Mouse (Mus musculus): Measurements from ENCODE around the gene Exosc10. TPM values are rescaled to one million over a fixed set of nuclear protein-coding genes. Genes with fewer than 3 reads are reported as not detected.

The Exosc10 gene
- polyA plus RNA-seq, 1 experiment = 69.1 TPM

DNA sequence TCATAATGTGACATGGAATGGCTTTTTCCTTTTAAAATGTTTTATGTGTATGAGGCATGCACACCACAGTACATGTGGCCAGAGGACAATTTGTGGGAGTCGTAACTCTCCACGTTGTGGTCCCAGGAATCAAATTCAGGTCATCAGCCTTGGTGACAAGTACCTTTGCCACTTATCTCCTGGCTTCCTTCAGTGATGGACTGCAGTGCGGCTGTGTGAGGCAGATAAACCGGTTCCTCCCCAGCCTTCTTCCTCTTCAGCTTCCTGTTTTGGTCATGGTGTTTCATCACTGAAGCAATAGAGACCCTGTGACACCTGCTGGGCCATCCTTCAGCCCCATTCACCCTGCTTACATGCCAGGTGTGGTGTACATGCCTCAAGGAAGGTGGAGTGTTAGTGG lies 25.0 kb downstream of the Exosc10 start:
- H3K36me3 ChIP-seq (ENCODE audit: control insufficient read depth, insufficient read depth, low read length) = peaks cover 42% of the 10 kb centered on the region
- WGBS = 15% methylated on average over 4 of the region's 4 CpGs
- no peak overlapping the region for H3K27ac ChIP-seq (ENCODE audit: control insufficient read depth, insufficient read depth, low read length)
- DNase-seq = no peak
- TF ChIP-seq CTCF (IDR thresholded peaks at IDR 0.05; ENCODE audit: borderline replicate concordance, control insufficient read depth, extremely low read depth, insufficient read depth, low read length, poor library complexity) = no peak
- no peak for TF ChIP-seq POLR2A (IDR thresholded peaks at IDR 0.05; ENCODE audit: control insufficient read depth, extremely low read depth, insufficient read depth, low read length, poor library complexity)
- no peaks in the 10 kb centered on the region for H3K4me1 ChIP-seq (replicated peaks; ENCODE audit: control insufficient read depth, insufficient read depth, low read length)
- no peaks in the 10 kb centered on the region for H3K27me3 ChIP-seq (ENCODE audit: control insufficient read depth, insufficient read depth, low read length)
- H3K4me3 ChIP-seq (ENCODE audit: control insufficient read depth, insufficient read depth, low read length) = no peak overlapping the region

DNA sequence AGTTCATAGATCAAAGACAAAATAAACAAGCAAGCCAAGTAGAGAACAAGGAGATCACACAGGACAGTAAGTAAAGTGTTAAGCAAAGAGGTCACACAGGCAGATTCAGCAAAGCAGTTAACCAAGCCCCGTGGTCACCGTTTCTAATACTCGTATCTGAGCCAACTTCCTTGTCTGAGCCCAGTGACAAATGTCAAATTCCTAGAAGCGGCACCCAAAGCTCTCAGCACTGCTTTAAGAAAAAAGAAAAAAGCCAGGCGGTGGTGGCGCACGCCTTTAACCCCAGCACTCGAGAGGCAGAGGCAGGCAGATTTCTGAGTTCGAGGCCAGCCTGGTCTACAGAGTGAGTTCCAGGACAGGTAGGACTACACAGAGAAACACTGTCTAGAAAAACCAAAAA lies 28.4 kb downstream of the Exosc10 start:
- peaks cover 4% of the 10 kb centered on the region for H3K4me1 ChIP-seq (replicated peaks; ENCODE audit: control insufficient read depth, insufficient read depth, low read length)
- TF ChIP-seq CTCF (IDR thresholded peaks at IDR 0.05; ENCODE audit: borderline replicate concordance, control insufficient read depth, extremely low read depth, insufficient read depth, low read length, poor library complexity) = no peak
- no peak for TF ChIP-seq POLR2A (IDR thresholded peaks at IDR 0.05; ENCODE audit: control insufficient read depth, extremely low read depth, insufficient read depth, low read length, poor library complexity)
- 69% methylated on average over 9 of the region's 9 CpGs for WGBS

GRCm38 (mm10) chr4:148588793-148589192 lies 30.6 kb downstream of the Exosc10 start:
- WGBS = 74% methylated on average over 9 of the region's 9 CpGs

More for the DNA sequence above, 28.4 kb downstream of the Exosc10 start:
- no peak overlapping the region for H3K27ac ChIP-seq (ENCODE audit: control insufficient read depth, insufficient read depth, low read length)
- no peaks in the 10 kb centered on the region for H3K27me3 ChIP-seq (ENCODE audit: control insufficient read depth, insufficient read depth, low read length)
- H3K36me3 ChIP-seq (ENCODE audit: control insufficient read depth, insufficient read depth, low read length) = peaks cover 8% of the 10 kb centered on the region
- no peak overlapping the region for H3K4me3 ChIP-seq (ENCODE audit: control insufficient read depth, insufficient read depth, low read length)
- DNase-seq = no peak

GRCm38 (mm10) chr4:148589565-148589964 lies 31.3 kb downstream of the Exosc10 start:
- peaks cover 16% of the 10 kb centered on the region for H3K4me1 ChIP-seq (replicated peaks; ENCODE audit: control insufficient read depth, insufficient read depth, low read length)
- no peak for DNase-seq
- H3K4me3 ChIP-seq (ENCODE audit: control insufficient read depth, insufficient read depth, low read length) = no peak overlapping the region
- 95% methylated on average over 8 of the region's 8 CpGs for WGBS
- TF ChIP-seq CTCF (IDR thresholded peaks at IDR 0.05; ENCODE audit: borderline replicate concordance, control insufficient read depth, extremely low read depth, insufficient read depth, low read length, poor library complexity) (no peak), POLR2A (IDR thresholded peaks at IDR 0.05; ENCODE audit: control insufficient read depth, extremely low read depth, insufficient read depth, low read length, poor library complexity) (no peak)
- H3K27ac ChIP-seq (ENCODE audit: control insufficient read depth, insufficient read depth, low read length) = no peak overlapping the region
- H3K27me3 ChIP-seq (ENCODE audit: control insufficient read depth, insufficient read depth, low read length) = no peaks in the 10 kb centered on the region
- H3K36me3 ChIP-seq (ENCODE audit: control insufficient read depth, insufficient read depth, low read length) = no peaks in the 10 kb centered on the region

More at GRCm38 (mm10) chr4:148588793-148589192, 30.6 kb downstream of the Exosc10 start:
- no peak for TF ChIP-seq CTCF (IDR thresholded peaks at IDR 0.05; ENCODE audit: borderline replicate concordance, control insufficient read depth, extremely low read depth, insufficient read depth, low read length, poor library complexity)
- no peak for TF ChIP-seq POLR2A (IDR thresholded peaks at IDR 0.05; ENCODE audit: control insufficient read depth, extremely low read depth, insufficient read depth, low read length, poor library complexity)
- H3K27me3 ChIP-seq (ENCODE audit: control insufficient read depth, insufficient read depth, low read length) = no peaks in the 10 kb centered on the region
- no peak overlapping the region for H3K4me3 ChIP-seq (ENCODE audit: control insufficient read depth, insufficient read depth, low read length)
- peaks cover 16% of the 10 kb centered on the region for H3K4me1 ChIP-seq (replicated peaks; ENCODE audit: control insufficient read depth, insufficient read depth, low read length)
- no peaks in the 10 kb centered on the region for H3K36me3 ChIP-seq (ENCODE audit: control insufficient read depth, insufficient read depth, low read length)
- no peak for DNase-seq
- no peak overlapping the region for H3K27ac ChIP-seq (ENCODE audit: control insufficient read depth, insufficient read depth, low read length)

GRCm38 (mm10) chr4:148590421-148591170 lies 32.4 kb downstream of the Exosc10 start:
- Histone ChIP-seq H3K4me1 (replicated peaks; ENCODE audit: control insufficient read depth, insufficient read depth, low read length) (peaks cover 16% of the 10 kb centered on the region), H3K27me3 (ENCODE audit: control insufficient read depth, insufficient read depth, low read length) (no peaks in the 10 kb centered on the region), H3K4me3 (ENCODE audit: control insufficient read depth, insufficient read depth, low read length) (peak overlapping the region; percentile 53), H3K27ac (ENCODE audit: control insufficient read depth, insufficient read depth, low read length) (no peak overlapping the region), H3K36me3 (ENCODE audit: control insufficient read depth, insufficient read depth, low read length) (no peaks in the 10 kb centered on the region)
- WGBS = 7% methylated on average over 18 of the region's 18 CpGs
- TF ChIP-seq POLR2A (IDR thresholded peaks at IDR 0.05; ENCODE audit: control insufficient read depth, extremely low read depth, insufficient read depth, low read length, poor library complexity) (no peak), CTCF (IDR thresholded peaks at IDR 0.05; ENCODE audit: borderline replicate concordance, control insufficient read depth, extremely low read depth, insufficient read depth, low read length, poor library complexity) (no peak)
- DNase-seq = no peak

- H3K27ac ChIP-seq (ENCODE audit: control insufficient read depth, insufficient read depth, low read length) = no peak within 1 kb of the TSS
Measured at GRCm38 (mm10) chr4:148591171-148591630, 33.0 kb downstream of the Exosc10 start, which contains the start of gene Srm. Gene Srm, plus strand, starts transcription at chr4:148591503.

More at GRCm38 (mm10) chr4:148591171-148591630, 33.0 kb downstream of the Exosc10 start, which contains the start of gene Srm:
- WGBS = under 1% methylated on average over 48 of the region's 50 CpGs
- no peaks in the 10 kb centered on the region for H3K36me3 ChIP-seq (ENCODE audit: control insufficient read depth, insufficient read depth, low read length)
- TF ChIP-seq POLR2A (IDR thresholded peaks at IDR 0.05; ENCODE audit: control insufficient read depth, extremely low read depth, insufficient read depth, low read length, poor library complexity) = 0 out of 2 replicates have a peak, but pooled peaks have one; percentile 21
- 0 out of 2 replicates have a peak, but pooled peaks have one; percentile 35 for TF ChIP-seq CTCF (IDR thresholded peaks at IDR 0.05; ENCODE audit: borderline replicate concordance, control insufficient read depth, extremely low read depth, insufficient read depth, low read length, poor library complexity)
- peak within 1 kb of the TSS; percentile 78 for H3K4me3 ChIP-seq (ENCODE audit: control insufficient read depth, insufficient read depth, low read length)
- DNase-seq = peak; percentile 98
- no peaks in the 10 kb centered on the region for H3K27me3 ChIP-seq (ENCODE audit: control insufficient read depth, insufficient read depth, low read length)
- H3K4me1 ChIP-seq (replicated peaks; ENCODE audit: control insufficient read depth, insufficient read depth, low read length) = peaks cover 16% of the 10 kb centered on the region
